Mouse (Mus musculus): Measurements from ENCODE around the gene Tef.

DNA sequence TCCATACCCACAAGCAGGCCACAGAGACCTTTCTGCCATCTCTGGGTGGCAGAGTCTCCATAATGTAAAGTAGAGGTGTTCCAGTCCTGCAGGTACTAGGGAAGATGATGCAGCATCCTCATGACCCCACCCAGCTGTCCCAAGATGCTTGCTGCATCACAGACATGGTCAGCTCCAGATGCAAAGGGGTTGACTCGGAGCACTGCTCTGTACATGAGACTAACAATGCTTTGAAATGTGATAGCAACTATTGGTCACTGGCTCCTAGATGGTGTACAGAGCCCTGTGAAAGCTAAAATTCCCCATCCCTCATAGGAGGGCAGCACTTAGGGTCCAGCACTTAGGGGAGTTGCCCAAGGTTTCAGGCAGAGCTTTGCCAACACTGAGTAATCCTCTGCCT is 2.0 kb downstream of the Tef start:
- TF ChIP-seq POLR2A (IDR thresholded peaks at IDR 0.05; ENCODE audit: borderline replicate concordance, extremely low read depth, low read depth, low read length) (no peak), CTCF (IDR thresholded peaks at IDR 0.05; ENCODE audit: insufficient read depth, low read length) (no peak)

Data from lung, adult 2 months (tissue).